Mouse (Mus musculus): ENCODE results near the gene Eif4ebp2. TPM values are rescaled to one million over a fixed set of nuclear protein-coding genes. Genes with fewer than 3 reads are reported as not detected.

The Eif4ebp2 gene
- polyA plus RNA-seq, 1 experiment = 86.6 TPM

DNA sequence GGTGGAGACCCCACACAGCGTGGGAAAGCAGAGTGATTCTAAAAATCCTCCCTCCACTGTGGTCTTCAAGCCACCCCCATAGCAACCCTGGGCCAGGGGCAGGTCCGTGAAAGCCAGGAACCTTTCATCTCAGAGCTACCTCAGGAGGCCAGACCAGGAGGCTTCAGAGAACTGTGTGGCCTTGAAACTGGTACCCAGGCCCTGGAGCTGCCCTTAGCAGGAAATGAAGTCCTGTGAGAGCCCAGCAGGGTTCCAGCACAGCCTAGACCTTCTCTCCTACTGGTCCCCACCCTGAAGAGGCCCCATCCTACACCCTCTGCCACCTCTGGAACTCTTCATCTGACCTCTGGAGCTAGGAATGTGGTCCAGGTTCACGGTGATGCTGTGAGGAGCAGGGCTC, 54.3 kb downstream of the Eif4ebp2 start:
- no peak for DNase-seq (ENCODE audit: low read depth)
- TF ChIP-seq POLR2A (IDR thresholded peaks at IDR 0.05; ENCODE audit: borderline replicate concordance, extremely low read depth, insufficient read depth, insufficient read length, poor library complexity, severe bottlenecking) (no peak), CTCF (IDR thresholded peaks at IDR 0.05; ENCODE audit: borderline replicate concordance, extremely low read depth, insufficient read depth, insufficient read length) (no peak)

DNA sequence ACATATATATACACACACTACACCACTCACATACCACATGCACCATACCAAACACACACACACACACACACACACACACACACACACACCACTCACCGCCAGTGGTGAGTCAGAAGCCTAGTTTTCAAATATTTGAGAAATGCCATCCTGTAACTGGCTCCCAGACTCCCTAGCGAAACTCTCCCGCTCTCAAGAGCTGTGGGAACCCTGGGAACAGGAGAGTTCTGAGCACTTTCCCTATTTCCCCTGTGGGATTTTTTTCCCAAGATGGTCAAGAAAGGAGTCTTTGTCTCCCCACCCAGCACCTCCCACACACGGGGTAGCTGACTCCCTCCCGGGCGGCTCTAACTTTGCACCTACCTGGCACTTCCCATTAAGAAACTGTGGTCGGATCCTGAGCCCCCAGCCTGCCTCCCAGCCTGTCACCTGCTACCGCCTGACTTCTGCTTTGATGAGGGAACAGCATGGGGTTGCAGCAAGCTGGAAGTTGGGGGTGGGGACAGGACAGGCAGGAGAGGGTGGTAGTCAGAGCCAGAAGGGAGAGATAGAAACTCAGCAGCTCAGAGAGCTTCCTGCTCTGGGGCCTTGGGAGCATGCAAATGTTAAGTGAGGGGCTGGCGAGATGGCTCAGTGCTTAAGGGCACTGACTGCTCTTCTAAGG, 57.9 kb downstream of the Eif4ebp2 start:
- DNase-seq (ENCODE audit: low read depth) = no peak
- no peak for TF ChIP-seq POLR2A (IDR thresholded peaks at IDR 0.05; ENCODE audit: borderline replicate concordance, extremely low read depth, insufficient read depth, insufficient read length, poor library complexity, severe bottlenecking)
- TF ChIP-seq CTCF (IDR thresholded peaks at IDR 0.05; ENCODE audit: borderline replicate concordance, extremely low read depth, insufficient read depth, insufficient read length) = no peak

DNA sequence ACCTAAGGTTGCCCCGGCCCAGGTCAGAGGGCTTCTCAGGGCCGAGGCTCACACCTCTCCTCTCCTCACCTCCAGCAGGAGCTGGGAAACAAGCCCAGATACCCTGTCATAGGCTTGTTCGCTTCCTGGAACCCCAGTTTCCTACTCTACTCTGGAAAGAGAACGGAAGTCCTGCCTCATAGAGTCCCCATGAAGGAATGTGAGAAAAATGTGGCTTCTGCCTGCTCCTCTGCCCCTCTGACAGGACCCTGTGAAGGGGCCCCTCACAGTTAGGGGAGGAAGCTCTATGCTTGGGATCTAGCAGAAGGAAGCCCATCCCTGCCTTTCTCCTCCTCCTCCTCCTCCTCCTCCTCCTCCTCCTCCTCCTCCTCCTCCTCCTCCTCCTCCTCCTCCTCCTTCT, 59.9 kb downstream of the Eif4ebp2 start:
- DNase-seq (ENCODE audit: low read depth) = no peak
- TF ChIP-seq CTCF (IDR thresholded peaks at IDR 0.05; ENCODE audit: borderline replicate concordance, extremely low read depth, insufficient read depth, insufficient read length) (no peak), POLR2A (IDR thresholded peaks at IDR 0.05; ENCODE audit: borderline replicate concordance, extremely low read depth, insufficient read depth, insufficient read length, poor library complexity, severe bottlenecking) (no peak)

DNA sequence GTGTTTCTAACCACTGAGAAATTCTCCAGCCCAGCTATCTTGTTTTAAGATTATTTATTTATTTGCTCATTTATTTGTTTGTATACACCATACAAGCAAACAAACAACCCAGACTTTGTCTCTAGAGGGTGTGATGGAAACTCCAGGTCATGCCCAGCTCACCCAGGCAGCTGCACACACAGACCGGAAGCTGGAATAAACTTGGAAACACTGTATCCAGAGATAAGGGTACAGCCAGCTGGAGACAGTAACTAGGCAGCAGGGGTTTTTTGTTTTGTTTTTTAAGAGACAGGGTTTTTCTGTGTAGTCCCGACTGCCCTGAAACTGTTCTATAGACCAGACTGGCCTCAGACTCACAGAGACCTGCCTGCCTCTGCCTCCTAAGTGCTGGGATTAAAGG, 62.3 kb downstream of the Eif4ebp2 start:
- TF ChIP-seq POLR2A (IDR thresholded peaks at IDR 0.05; ENCODE audit: borderline replicate concordance, extremely low read depth, insufficient read depth, insufficient read length, poor library complexity, severe bottlenecking) (no peak), CTCF (IDR thresholded peaks at IDR 0.05; ENCODE audit: borderline replicate concordance, extremely low read depth, insufficient read depth, insufficient read length) (no peak)
- DNase-seq (ENCODE audit: low read depth) = no peak

DNA sequence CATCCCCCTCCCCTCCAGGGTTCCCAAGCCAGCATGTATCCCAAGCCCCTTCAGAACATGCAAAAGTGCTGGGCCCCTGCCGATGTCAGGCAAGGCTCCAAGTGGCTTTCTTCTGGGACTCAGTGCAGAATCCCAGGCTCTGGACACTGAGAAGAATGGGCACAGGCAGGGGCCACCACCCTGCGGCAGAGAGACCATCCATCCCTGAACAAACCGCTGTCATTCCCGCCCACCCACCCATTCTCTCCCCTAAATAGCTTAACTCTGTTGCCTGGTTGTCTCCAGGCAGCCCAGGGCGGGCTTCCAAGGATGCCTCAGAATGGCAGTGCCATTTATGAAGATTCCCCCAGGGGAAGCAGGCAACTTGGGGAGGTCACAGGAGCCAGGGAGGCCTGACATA, 63.4 kb downstream of the Eif4ebp2 start:
- DNase-seq (ENCODE audit: low read depth) = peak; percentile 52
- TF ChIP-seq POLR2A (IDR thresholded peaks at IDR 0.05; ENCODE audit: borderline replicate concordance, extremely low read depth, insufficient read depth, insufficient read length, poor library complexity, severe bottlenecking) = no peak
- TF ChIP-seq CTCF (IDR thresholded peaks at IDR 0.05; ENCODE audit: borderline replicate concordance, extremely low read depth, insufficient read depth, insufficient read length) = no peak

DNA sequence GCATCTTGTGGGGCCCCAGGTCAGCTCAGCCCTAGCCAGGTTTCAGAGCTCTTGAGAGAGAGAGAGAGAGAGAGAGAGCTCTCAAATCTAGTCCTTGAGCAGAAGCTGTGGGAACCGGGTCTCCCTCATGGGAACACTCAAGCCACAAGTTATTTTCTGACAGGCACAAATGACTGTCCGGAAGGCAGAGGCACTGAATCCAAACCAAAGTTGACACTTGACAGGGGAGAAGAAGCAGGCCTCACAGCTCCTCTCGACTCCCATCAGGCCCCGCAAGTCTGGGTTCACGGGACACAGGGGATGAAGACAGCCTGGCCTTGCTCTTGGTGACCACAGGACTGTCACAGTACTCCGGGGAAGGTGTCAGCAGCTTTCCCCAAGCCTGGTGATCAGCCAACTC, 66.2 kb downstream of the Eif4ebp2 start:
- no peak for DNase-seq (ENCODE audit: low read depth)
- TF ChIP-seq CTCF (IDR thresholded peaks at IDR 0.05; ENCODE audit: borderline replicate concordance, extremely low read depth, insufficient read depth, insufficient read length) (no peak), POLR2A (IDR thresholded peaks at IDR 0.05; ENCODE audit: borderline replicate concordance, extremely low read depth, insufficient read depth, insufficient read length, poor library complexity, severe bottlenecking) (no peak)

DNA sequence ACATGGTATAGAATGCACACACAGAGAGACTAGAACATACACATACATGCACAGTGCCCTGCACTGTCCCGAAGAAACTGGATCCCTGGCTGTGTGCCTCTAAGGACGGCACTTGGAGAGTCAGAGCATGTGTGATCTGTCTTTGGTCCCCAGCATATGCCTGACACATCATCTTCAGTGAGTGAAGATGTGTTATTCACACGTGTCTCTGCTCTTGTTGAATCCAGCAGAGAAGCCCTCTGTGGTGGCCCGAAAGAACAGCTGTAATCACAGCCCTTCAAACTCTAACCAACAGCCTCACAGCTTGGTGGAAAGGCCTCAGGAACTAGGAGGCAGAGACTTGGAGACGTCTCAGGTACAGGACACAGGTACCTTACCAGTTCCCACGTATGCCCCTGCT, 67.3 kb downstream of the Eif4ebp2 start:
- TF ChIP-seq CTCF (IDR thresholded peaks at IDR 0.05; ENCODE audit: borderline replicate concordance, extremely low read depth, insufficient read depth, insufficient read length) = no peak
- no peak for TF ChIP-seq POLR2A (IDR thresholded peaks at IDR 0.05; ENCODE audit: borderline replicate concordance, extremely low read depth, insufficient read depth, insufficient read length, poor library complexity, severe bottlenecking)
- no peak for DNase-seq (ENCODE audit: low read depth)

DNA sequence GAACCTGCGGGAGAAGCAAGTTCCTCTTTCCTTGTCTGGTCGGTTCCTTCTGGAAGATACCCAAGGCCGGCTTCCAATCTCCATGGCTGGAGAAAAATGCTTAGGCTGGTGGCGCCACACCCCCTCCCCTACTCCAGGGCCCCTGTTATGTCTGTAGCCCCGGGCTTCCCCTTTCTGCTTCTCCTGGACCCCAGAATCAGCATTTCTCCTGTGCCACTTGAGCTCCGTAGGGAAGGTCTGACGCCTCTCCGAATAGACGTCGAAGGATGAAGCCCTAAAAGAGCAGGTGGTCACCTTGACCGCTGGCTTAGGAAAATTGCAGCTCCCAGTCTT, 68.8 kb downstream of the Eif4ebp2 start:
- no peak for DNase-seq (ENCODE audit: low read depth)
- no peak for TF ChIP-seq POLR2A (IDR thresholded peaks at IDR 0.05; ENCODE audit: borderline replicate concordance, extremely low read depth, insufficient read depth, insufficient read length, poor library complexity, severe bottlenecking)
- TF ChIP-seq CTCF (IDR thresholded peaks at IDR 0.05; ENCODE audit: borderline replicate concordance, extremely low read depth, insufficient read depth, insufficient read length) = no peak

DNA sequence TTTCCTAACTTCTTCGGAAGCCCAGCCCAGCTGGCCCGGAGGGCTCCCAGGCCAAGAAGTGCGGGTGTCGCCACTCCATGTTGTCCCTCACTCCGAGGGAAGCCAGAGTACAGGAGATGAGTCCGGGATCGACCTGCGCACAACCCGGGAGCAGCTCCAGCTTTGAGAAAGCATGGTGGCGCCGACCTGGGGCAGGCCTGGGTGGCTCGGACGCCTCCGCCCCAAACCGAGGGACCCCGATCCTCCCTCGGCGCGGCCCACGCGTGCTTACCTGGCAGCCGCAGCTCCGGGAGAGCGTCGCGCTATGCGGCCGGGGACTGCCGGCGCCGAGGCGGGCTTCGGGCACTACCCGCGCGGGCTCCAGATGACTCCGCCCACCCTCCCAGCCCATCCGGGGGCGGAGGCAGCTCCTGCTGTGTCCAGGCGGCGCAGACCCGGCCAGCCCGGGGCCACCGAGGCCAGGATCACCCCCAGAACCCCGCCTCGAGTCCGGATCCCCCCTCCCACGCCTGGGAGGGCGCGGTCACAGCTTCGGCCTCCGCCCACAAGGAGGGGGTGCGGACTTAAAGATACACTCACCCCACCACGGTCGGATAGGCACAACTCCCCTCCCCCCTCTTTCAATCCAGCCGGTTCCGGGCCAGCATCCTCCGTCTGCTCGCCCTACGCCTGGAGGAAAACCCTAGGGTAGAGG, 69.3 kb downstream of the Eif4ebp2 start, which contains the start of gene Pald1:
TSS of gene Pald1 (minus strand) at position 510 of the 694 bp plus-strand sequence.
- peak; percentile 86 for DNase-seq (ENCODE audit: low read depth)
- TF ChIP-seq POLR2A (IDR thresholded peaks at IDR 0.05; ENCODE audit: borderline replicate concordance, extremely low read depth, insufficient read depth, insufficient read length, poor library complexity, severe bottlenecking) (peak; percentile 55; the same call in 1 of the 2 replicates), CTCF (IDR thresholded peaks at IDR 0.05; ENCODE audit: borderline replicate concordance, extremely low read depth, insufficient read depth, insufficient read length) (no peak)

DNA sequence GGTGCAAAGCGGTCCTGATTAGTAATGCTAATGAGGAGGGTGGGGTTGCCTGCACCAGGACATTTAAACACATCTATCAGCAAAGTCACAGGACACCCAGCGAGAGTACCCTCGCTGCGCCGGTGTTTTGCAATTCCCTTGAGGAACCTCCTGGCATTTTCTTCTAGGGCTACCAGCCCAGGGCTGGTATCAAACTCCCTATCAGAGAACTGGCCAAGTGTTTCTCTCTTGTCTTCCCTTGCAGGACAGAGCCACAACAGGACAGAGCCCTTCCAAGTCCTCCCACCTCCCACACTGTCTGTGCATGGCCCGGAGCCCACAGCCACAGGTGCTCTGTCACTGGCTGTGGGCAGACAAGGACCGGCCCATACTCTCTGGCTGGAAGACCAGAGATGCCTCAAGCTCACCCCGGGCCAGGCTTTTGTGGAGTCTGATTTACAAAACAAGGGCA, 70.2 kb downstream of the Eif4ebp2 start:
- no peak for DNase-seq (ENCODE audit: low read depth)
- no peak for TF ChIP-seq POLR2A (IDR thresholded peaks at IDR 0.05; ENCODE audit: borderline replicate concordance, extremely low read depth, insufficient read depth, insufficient read length, poor library complexity, severe bottlenecking)
- no peak for TF ChIP-seq CTCF (IDR thresholded peaks at IDR 0.05; ENCODE audit: borderline replicate concordance, extremely low read depth, insufficient read depth, insufficient read length)

DNA sequence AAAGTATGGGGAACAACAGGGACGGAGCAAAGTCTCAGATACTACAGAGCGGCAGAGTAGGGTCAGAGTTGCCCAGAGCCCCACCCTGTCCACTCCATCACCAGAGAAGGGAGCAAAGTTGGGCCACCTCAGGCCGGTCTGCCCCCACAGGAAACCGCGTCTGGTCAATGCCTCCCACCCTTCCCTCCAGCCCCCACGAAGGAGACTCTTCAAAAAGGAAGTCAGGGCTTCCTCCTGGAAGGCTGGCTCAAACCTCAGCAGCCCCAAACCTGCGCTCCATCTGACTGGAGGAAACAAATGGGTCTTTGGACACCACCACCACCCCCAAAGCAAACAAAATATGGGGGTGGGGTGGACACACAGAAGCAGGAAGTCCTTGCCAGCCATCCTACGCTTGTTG, 70.6 kb downstream of the Eif4ebp2 start:
- DNase-seq (ENCODE audit: low read depth) = no peak
- TF ChIP-seq CTCF (IDR thresholded peaks at IDR 0.05; ENCODE audit: borderline replicate concordance, extremely low read depth, insufficient read depth, insufficient read length) = no peak

DNA sequence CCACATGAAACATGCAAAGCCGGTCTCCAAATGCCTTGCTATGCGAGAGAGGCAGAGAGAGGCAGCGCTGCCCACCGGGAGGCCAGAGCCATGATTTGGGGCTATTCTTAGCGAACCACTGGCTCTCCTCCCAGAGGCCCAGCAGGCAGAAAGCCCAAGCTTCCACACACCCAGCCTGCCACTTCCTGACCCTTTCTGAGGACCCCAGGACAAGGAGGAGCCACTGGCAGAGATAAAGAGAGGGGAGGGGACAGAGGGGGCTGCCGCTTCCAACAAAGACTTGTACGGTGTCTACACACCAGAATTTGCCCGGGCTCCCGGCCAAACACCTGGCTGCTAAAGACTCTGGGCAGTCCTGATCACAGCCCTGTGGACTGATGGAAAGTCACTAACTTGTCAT, 72.3 kb downstream of the Eif4ebp2 start:
- DNase-seq (ENCODE audit: low read depth) = peak; percentile 46

More for the DNA sequence above, 72.3 kb downstream of the Eif4ebp2 start:
- no peak for TF ChIP-seq CTCF (IDR thresholded peaks at IDR 0.05; ENCODE audit: borderline replicate concordance, extremely low read depth, insufficient read depth, insufficient read length)
- no peak for TF ChIP-seq POLR2A (IDR thresholded peaks at IDR 0.05; ENCODE audit: borderline replicate concordance, extremely low read depth, insufficient read depth, insufficient read length, poor library complexity, severe bottlenecking)
